Mouse (Mus musculus) kidney, adult 9 months (tissue): Measurements from ENCODE around the gene Alkbh1.
A peak's percentile ranks its signal among the peaks of the same experiment; 100 is the strongest.

Experiments used
- DNase-seq: peaks from one replicate; pipeline ENCODE4 v3.0.0; 2022

Gene Alkbh1

DNA sequence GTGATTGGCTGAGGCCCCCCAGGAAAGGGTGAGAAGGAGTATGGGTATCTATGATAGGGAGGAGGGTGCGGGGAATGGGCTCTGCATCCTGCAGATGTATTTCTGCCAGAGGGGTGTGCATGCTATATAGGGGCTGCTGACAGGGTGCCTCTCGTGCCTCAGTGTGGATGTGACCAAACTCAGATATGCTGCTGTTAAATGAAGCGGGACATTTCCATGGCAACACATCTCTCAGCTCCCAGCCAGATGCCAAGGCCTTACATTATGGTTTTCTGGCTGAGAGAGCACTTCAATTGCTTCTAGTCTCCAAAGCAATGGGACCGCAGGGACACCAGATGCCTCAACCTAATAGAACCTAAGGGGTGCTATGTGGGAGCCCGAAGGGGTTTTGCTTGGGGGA, 24.9 kb downstream of the Alkbh1 start:
- no peak for DNase-seq

DNA sequence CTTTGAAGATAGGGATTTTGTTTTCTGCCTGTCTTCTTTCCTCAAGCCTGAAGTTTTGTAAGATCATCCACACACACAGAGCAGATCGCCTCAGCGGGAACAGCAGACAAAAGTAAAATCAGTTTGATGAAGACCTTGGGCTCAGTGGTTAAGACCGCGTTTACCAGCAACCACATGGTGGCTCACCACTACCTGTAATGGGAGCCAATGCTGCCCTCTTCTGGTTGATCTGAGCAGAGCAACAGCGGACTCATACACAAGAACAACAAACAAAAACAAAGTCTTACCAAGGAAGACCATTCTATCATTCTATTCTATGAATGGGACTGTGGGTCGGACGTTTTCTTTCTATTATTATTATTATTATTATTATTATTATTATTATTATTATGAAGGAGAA, 27.1 kb downstream of the Alkbh1 start:
- peak; percentile 77 for DNase-seq

DNA sequence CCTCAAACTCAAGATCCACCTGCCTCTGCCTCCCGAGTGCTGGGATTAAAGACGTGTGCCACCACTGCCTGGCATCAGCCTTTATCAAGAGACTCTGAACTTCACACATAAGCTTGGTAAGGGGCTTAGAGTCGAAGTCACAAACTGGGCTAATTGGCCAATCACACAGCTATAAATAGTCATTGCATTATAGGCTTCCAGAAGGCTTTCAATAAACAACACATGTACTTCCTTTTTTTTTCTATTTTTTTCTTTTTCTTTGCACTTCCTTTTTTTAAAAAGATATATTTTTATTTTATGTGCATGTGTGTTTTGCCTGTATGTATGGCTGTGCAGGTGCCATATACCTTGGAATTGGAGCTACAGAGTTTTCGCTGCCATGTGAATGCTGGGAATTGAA, 28.5 kb downstream of the Alkbh1 start:
- no peak for DNase-seq

DNA sequence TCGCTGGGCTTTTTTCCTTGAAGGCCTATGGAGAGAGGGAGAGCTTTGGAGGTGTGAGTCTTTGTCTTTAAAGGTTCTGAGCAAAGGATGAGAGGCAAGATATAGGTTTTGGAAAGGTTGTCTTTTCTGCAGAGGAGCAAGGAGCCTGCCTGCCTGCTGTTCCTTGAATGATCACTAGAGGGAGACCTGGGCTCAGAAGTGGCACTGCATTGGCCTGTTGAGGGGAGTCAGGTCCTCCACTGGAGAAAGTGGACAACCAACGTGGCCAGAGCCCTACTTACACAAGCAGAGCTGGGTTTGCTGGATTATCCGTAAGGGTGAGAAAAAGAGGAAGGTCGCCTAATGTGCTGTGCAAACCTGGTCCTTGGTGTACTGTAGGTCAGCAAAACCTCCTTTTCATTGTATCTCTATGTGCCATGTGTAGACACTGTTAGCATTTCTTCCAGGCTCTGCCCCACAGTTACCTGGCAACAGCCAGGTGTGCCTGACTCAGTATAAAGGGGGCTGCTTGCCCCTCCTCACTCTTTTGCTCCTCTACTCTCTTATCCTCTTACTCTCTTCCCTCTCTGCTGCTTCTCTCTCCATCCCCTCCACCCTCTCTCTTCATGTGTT, 30.5 kb downstream of the Alkbh1 start:
- peak; percentile 72 for DNase-seq

DNA sequence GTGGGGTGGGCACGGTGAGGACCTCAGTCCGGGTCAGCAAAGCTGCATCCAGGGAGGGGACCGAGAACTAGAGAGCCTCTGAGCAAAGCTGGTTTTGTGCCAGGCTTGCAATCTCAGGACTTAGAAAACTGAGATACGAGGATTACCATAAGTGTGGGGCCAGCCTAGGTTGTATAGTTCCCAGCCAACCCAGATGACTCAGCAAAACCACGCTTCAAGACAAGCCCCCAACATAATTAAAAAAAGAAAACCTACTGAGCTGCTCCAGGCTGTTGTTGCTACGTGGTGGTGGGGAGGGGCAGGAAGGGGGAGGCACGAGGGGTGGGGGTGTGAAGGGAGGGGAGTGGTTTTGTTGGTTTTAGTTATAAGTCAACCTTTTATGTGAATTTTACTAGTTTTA, 32.8 kb downstream of the Alkbh1 start:
- no peak for DNase-seq

DNA sequence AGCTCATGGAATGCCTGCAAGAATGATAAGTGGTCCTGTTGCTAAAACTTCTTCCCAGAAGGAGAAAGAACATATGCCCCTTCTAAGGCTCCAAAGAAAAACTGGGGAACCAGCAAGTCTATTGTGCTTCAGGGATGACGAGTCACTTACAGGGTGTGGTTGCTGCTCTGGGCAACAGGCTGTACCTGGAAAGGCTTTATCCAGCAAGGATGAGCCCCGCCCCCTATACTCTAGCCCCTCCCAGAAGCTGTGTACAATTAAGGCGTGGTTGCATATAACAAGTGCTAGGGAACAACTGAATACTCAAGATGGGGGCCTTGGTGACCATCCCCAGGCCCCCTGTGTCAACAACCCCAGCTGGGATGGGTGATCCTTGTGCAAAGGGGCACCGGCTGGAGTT, 34.7 kb downstream of the Alkbh1 start:
- DNase-seq = no peak

DNA sequence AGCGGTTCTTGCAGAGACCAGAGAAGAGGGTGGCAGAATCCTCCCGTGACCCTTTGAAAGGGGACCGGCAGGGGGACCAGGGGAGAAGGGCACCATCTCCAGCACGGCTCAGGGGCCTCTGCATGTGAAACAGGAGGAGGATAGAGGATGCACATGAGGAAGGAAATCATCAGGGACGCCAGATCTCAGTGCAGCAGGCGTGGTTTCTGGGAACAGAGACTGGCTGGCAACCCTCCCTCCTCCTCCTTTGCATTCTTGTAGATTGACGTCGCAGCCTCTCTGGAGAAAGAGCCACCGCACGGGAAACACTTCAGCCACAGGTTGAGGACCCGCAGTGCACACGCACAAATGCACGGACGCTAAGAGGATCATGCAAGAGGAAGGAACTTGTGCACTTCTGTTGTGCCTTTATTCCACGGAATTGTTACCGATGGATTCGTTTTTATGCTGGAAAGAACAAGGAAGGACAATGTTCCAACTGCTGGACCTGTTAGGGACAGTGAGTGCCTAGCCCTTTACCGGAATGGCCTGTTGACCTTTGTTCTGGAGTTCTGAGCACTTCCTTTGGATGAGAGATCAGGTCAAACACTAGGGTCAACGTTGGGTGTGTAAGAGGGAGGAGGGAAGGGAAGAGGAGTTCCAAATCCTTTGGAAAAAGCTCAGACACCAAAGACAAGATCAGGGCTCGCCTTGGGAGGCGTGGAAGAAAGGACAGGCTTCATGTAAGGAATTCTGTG, 35.8 kb downstream of the Alkbh1 start:
- peak; percentile 70 for DNase-seq

DNA sequence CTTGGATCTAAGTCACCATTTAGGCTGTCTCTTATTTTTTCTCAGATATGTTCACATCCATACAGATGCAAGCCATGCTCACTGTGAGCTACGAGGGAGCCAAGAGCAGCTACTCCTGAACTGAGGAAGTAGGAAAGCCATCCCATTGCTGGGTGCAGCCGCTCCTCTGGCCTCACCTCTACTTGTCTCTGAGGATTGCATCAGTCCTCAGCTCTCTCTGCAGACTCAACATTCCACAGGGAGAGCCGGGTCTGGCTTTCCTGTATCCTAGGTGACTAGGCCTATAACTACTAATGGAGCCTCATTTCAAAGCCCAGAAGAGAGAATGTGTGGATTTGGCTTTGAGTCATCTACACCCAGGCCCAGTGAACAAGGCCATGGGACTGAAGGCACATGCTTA, 38.1 kb downstream of the Alkbh1 start:
- DNase-seq = no peak

DNA sequence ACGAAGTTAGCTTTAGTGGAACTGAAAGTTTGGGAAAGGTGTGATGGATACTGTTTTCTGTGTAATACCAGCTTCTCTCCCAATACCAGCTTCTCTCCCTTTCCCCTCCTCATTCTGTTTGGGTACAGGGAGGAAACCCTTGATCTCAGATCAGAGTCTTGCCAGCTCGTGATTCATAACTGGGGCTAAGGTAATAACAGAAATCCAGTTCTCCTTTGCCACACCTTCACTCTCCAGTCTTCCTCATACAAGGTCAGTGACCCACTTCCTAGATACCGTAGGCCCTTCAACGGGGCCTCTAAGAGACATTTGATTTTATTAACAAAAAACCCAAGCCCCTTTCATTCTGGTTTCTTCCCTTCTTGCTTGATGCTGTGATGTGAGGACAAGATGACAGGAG, 38.7 kb downstream of the Alkbh1 start:
- DNase-seq = no peak

DNA sequence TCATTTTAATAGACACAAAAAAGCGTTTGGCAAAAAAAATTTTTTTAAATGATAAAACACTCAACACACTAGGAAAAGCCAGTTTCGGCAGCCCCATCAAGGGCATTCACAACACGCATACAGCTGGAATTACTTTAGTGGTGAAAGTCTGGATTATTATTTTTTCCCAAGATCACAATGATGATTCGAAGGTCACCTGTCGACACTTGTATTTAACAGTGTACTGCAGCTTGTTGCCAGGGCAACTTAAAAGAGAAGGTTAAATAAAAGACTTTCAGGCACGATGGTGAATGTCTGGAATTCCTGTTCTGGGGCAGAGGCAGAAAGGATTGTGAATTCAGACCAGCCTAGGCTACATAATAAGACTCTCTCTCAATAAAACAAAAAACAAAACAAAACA, 41.9 kb downstream of the Alkbh1 start:
- no peak for DNase-seq

DNA sequence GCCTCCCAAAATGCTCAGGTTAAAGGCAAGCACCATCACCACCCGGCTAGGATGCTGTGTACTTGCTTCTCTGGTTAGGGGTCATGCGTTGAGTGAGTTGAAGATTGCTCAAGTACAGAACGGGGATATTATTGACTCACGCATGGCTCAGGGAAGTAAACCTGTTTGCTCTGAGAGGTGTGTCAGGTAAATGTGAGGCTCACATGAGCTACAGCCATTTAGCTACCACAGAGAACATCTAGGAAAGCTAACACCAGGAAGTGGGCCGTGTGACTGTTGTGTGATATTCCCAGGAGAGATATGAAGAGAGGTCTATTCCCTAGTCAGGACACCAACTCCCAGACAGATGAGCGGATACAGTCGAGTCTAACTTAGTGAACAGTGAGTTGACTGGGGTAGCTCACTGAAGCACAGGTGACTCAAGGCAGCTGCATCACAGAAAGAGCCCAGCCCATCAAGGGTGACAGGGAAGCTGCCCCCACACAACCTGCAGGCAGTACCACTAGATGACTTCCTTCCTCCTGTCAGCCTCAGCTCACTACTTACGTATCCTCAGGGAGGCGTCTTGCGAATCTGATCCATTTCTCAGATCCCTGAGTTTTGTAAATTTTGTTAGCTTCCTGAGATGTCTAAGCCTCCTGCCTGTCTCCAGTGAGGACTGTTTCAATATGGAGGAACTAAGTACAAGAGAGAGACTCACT, 44.5 kb downstream of the Alkbh1 start:
- DNase-seq = no peak

DNA sequence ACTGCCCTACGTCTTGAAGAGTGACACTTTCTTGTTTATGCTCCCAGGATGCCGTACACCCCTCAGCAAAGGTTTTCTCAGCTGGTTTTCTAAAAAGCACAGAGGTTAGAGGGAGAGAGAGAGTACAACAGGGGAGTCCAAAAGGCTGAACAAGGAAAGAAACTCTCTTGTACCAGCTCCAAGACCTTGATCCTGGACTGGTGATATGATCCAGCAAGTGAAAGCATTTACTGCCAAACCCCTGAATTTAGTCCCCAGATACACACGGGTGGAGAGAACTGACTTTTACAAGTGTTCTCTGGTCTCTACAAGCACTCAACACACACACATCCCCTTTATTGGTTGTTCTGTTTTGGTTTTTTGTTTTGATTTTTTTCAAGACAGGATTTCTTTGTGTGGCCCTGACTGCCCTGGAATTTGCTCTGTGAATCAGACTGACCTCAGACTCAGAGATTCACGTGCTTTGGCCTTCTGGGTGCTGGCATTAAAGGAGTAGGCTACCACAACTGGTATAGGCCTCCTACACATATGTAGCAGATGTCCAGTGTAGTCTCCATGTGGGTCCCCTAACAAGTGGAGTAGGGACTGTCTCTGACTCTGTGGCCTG, 45.9 kb downstream of the Alkbh1 start:
- peak; percentile 66 for DNase-seq

DNA sequence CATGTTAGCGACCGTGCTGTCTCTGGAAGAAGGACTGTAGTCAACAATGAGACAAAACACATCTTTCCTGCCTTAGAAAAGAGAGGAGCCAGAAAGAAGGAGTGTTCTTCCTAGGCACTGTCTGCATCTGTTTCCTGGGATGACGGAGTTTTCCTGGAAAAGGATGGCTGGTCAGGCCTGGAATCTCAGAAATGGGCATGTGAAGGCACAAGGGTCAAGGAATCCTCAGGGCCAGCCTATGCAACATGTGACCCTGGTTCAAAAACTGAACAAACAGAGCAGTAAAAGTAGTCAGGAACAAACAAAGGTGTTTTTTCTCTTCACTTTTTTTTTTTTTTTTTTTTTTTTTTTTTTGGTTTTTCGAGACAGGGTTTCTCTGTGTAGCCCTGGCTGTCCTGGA, 46.7 kb downstream of the Alkbh1 start:
- DNase-seq = no peak

DNA sequence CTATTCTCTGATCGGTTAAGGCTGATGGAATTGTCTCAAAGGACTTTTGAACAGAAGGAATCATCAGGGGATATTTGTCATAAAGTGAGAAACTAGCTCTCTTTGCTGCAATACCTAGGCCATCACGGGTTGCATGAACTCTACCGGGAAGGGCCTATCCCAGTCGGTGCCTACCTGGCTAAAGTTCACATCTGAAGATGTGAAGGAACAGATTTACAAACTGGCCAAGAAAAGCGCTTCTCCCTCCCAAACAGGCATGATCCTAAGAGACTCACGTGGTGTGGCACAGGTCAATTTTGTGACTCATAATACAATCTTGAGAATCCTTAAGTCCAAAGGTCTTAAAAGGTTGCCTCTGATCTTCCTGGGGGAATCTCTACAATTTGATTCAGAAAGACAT, 49.5 kb downstream of the Alkbh1 start:
- DNase-seq = peak; percentile 85

DNA sequence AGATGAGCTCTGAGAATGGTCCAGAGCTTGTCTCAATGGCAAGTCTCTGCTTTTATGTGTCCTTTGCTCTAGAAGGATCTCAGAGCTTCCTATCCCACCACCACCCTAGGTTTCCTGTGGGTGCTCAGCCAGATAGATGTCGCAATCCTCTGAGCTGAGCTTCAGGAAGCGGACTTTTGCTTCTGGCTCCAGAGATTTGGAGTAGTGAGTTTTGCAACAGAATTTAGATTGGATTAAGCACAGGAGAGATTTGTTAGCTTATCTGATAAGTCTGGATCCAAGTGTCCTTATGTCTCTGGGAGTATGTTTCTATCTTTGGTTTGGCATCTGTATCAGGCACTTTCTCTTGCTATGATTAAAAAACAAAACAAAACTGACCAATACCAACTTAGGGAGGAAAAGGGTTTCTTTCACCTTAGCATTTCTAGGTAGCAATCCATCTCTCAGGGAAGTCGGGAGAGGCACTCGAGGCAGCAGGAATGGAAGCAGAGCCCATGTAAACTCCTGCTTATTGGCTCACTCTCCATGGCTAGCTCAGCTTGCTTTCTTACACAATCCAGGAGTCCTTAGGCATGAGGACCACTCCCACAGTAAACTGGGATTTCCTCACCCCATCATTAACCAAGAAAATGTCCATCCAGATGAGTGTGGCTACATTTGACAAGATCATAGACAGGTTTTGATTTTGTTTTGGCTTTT, 50.2 kb downstream of the Alkbh1 start:
- DNase-seq = peak; percentile 47

DNA sequence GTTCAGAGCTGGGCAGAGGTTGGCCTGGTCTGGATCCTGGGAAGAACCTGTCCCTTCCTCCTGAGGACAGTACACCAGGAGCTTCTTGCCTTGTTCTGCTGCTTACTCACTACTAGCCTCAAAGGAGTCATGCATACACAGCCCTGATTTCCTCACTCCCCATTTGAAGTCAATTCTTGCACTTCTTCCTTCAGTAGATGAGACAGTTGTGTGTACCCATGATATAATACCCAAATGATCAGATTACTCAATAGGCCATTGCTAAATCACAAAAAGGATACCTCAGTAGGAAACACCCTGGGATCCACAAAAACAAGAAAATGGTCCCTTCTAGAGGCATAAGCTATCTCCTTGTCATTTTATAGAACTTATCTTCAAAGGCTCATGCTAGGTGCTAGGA, 52.5 kb downstream of the Alkbh1 start:
- no peak for DNase-seq

DNA sequence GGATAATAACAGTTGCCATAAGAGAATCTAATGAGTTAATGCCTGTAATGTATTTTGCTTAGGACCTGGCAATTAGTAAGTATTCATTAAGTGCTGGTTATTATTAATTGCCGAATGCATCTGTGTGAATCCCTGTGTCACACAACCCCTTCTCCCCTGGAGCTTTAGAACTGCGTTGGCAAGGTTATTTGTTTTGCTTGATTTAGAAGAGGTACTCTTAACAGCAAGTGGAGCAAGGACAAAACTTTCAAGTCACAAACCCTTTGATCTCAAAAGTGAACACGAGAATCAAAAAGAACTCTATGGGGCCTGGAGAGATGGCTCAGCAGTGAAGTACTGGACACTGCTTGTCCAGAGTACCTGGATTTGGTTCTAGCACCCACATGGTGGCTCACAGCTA, 54.6 kb downstream of the Alkbh1 start:
- DNase-seq = peak; percentile 23

DNA sequence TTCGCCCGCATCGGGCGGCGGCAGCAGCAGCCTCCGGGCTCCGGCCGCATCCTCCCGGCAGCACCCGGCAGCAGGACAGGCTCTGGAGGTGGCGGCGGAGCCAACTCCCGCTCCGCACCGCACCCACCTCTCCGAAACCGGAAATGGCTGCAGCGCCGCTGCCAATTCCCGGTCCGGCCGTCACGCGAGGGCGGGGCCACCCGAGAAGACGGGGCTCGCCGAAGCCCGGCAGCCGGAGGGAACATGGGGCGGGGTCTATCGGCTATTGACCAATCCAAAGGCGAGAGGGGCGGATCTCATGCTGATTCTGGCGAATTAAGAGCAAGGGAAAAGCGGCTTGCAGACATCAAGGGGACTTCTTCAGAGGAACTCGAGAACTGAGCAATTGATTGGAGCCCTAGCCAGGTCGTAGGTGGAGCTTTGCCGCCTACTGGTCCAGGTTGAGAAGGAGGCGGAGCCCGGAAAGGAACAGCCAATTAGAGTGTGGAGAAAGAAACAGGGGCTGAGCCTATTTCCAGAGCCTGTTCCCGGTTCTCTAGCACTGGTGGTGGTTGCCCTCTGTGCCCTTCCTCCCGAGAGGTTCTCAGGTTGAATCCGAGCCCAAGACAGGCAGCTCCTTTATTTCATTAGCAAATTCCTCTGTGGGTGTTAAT, 55.6 kb downstream of the Alkbh1 start, which contains the start of gene Sptlc2:
Gene Sptlc2, minus strand, starts transcription at position 234 of the 653 bp plus-strand sequence.
- peak; percentile 100 for DNase-seq

DNA sequence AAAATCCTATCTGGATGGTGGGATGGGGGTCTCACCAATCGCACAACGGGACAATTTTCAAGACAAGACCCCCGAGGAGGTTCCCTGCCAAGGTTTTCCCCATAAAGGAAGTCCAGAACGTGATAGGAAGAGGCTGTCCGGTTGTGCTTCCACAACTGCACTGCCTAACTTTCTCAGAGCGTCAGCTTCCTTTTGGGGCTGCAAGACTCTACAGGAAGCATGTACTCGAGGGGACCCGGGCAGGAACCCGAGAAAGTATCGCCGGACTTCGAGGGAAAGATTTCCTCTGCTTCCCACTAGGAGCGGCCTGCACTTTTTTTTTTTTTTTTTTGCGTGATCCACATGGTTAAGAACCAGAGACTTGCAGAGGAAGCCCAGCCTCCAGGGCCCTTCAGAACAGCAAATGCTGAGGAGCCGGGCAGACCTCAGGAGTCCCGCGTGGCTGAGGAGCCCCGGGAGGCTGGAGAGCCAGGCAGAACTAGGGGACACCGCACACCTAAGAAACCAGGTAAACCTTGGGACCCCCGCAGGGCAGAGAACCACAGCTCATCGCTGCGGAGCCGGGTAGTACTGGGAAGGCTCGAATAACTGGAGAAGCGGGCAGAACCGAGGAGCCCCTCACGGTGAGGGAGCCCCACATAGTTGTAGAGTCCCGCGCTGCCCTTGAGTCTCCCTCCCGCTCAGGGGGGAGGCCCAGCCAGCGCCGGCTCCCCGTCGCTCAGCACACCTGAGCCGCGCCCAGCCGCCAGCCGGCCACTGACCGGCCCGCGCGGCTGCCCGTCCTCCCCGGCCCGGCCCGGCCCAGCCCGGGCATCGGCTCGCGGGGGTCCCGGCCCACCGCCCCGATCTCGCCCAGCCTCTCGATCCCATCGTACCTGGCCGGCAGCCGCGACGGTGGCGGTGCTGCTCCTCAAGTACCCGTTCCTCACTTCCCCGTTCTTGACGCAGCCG, 56.4 kb downstream of the Alkbh1 start:
- DNase-seq = peak; percentile 62

DNA sequence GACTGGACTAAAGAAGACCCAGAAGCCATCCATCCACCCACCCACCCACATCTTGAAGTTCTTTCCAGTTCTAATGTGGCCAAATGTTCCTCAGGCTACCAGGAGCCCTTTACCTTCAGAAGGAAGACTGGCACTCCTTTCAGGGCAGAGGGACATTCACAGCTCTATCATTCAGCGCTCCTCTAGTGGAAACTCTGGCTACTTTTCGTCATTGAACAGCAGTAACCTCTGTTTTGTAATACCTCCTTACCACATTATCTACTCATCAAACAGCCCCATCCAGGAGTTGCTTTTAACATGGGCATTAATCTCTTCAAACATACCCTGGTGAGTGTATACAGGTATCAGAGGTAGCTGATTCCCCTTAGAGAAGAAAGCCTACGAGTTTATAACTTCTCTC, 58.8 kb downstream of the Alkbh1 start:
- no peak for DNase-seq

DNA sequence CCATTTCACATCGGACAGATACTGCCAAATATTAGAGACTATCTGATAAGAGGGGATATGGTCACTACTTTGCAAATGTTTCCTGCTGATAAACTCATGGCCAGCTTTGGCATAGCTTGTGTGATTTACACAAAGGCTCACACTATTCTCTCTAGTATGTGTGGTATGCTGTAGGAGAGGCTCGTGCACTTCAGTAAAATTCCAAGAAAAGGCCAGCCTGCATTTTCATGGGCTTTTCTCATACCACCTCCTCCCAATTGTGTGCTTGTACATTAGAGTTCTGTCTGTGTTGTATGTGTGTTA, 62.5 kb downstream of the Alkbh1 start:
- DNase-seq = peak; percentile 31
